Mouse (Mus musculus) gastrocnemius, adult 8-10 months (tissue): ENCODE results near the gene Tbc1d14. TPM values are rescaled to one million over a fixed set of nuclear protein-coding genes. Genes with fewer than 3 reads are reported as not detected.
A peak's percentile ranks its signal among the peaks of the same experiment; 100 is the strongest.

Source experiments
- DNase-seq, 2 experiments: peaks; one replicate each; pipeline ENCODE4 v3.0.0; 2022; ENCODE audit warnings: low spot score in 2 of 2
- total RNA-seq, 4 experiments: library from RNA; stranded (reverse); gene quantifications; 2 replicates each; pipeline ENCODE4 v1.2.4; 2022

The Tbc1d14 gene
- total RNA-seq, 4 experiments from 2014 or later, result 13.9 to 15.2 (median 15.1) TPM

- no peak for DNase-seq
Observed at GRCm38 (mm10) chr5:36556289-36556688, 36.8 kb downstream of the Tbc1d14 start.

DNA sequence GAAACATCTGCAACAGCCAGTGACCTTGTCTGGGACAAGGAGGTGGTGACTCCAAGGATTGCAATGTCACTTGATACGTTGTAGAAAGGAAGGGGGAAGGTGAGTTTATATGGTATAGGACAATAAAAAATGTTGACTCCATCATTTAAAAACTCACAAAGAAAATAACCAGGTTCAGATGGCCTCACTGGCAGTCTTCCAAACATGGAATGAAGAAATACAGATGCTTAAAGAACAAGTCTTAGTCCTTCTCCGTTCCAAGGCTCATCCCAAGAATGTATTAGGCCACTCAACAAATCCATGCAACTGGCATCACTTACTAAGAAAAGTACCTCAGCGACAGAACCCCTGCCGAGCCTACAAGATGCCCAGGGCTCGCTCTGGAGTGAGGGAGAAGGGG, 38.6 kb downstream of the Tbc1d14 start:
- DNase-seq, result no peak

DNA sequence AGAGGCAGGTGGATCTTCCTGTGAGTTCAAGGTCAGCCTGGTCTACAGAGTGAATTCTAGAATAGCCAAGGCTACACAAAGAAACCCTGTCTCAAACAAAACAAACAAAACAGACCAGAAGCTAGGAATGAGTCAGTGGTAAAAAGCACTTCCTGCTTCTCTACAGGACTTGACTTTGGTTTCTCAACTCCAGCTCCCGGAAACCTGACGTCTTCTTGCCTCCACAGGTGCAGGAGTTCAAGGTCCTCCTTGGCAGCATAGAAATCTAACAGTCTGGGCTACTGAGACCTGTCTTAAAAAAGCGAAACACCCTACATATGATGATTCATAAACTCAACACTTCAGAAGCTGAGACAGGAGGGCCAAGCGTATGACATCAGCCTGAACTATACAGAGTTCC, 39.2 kb downstream of the Tbc1d14 start:
- DNase-seq, result no peak

- no peak for DNase-seq
Observed at GRCm38 (mm10) chr5:36553056-36553606, 39.9 kb downstream of the Tbc1d14 start.

DNA sequence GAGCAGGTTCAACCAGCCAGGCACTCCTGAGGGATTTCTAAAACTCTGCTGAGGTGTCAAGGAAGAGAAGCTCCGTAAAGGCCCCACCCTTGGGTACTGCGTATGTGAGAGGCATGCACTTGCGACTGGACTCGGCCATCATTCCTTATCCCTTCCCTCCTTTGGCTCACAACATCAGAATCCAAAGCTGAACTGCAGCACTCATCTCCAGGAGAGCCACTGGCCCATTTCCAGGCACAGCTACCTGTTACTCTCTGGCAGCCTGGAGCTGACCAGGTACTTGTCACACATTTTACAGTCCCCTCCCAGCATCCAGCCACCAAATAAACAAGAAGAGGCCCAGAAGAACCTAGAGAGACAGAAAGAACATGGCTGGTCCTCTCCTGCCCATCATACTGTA, 40.7 kb downstream of the Tbc1d14 start:
- DNase-seq, result no peak

- DNase-seq, result no peak
Observed at GRCm38 (mm10) chr5:36549243-36549642, 43.8 kb downstream of the Tbc1d14 start.

- no peak for DNase-seq
Observed at GRCm38 (mm10) chr5:36544765-36545164, 48.3 kb downstream of the Tbc1d14 start.

GRCm38 (mm10) chr5:36540928-36541327, 52.1 kb downstream of the Tbc1d14 start:
- no peak for DNase-seq

GRCm38 (mm10) chr5:36538576-36539187, 54.4 kb downstream of the Tbc1d14 start:
- DNase-seq, result peak in 1 of 2 experiments; percentile 26

GRCm38 (mm10) chr5:36536424-36536823, 56.7 kb downstream of the Tbc1d14 start:
- DNase-seq, result no peak

- DNase-seq, result no peak
Observed at GRCm38 (mm10) chr5:36535438-36536176, 57.5 kb downstream of the Tbc1d14 start.

DNA sequence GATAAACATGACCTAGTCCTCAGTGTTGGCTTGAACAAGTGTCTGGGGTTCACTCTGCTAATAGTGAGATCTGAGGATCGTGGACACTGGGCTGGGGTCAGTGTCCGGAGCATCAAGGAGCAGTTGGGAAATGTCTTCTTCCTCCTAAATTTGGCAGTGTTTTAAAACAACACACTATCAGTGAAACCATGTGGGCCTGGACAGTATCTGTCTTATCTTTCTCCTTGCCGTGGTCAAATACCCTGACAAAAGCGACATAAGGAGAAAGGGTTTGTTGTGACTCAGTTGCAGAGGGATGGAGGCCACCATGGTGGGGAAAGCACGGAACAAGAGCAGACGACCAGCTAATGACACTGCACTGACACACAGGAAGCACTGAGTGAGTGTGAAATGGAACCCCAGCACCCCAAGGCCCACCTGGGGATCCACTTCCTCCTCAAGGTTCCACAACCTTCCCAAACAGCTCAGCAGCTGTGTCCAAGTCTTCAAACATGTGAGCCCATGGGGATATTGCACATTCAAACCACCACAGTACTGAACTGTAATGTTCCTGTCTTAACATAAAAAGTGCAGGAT, 58.5 kb downstream of the Tbc1d14 start:
- DNase-seq, result no peak

GRCm38 (mm10) chr5:36530129-36530751, 62.8 kb downstream of the Tbc1d14 start:
- DNase-seq, result peak; percentile 92 to 93

GRCm38 (mm10) chr5:36529698-36530097, 63.4 kb downstream of the Tbc1d14 start:
- no peak for DNase-seq

GRCm38 (mm10) chr5:36526921-36527320, 66.2 kb downstream of the Tbc1d14 start:
- no peak for DNase-seq

DNA sequence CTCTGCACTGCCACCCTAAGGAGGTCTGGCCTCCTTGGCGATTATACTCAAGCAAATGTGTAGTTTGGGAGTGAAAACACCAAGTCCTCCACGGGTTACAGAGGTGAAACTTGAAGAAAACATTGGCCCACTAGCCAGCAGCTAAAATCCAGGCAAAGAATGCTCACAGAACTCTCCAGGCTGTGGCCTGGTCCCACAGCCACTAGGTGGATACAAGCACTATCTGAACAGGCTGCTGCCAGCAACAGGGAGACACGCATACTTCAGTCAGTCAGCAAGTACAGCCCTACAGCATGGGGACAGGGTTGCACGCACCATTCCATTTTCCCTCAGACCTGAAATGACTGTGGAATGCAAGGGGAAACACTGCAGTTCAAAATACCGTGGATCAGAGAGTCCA, 66.8 kb downstream of the Tbc1d14 start:
- DNase-seq, result no peak

DNA sequence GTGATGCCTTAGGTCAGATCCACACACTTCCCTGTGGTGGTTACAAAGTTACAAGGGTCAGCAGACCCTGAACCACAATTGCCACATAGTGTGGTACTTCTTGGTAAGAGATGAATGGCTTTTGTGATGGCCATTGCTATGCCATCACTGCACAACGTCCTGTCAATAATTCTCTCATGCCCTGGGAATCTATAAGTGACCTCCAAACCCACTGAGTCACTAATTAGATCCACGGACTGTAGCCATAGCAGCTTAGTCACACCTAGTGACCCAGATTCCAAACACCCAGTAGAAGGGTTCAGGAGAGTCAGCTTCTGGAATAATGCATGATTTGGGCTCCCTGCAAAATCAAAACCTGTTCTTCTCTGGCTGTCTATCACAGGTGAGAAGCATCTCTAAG, 67.9 kb downstream of the Tbc1d14 start:
- no peak for DNase-seq

DNA sequence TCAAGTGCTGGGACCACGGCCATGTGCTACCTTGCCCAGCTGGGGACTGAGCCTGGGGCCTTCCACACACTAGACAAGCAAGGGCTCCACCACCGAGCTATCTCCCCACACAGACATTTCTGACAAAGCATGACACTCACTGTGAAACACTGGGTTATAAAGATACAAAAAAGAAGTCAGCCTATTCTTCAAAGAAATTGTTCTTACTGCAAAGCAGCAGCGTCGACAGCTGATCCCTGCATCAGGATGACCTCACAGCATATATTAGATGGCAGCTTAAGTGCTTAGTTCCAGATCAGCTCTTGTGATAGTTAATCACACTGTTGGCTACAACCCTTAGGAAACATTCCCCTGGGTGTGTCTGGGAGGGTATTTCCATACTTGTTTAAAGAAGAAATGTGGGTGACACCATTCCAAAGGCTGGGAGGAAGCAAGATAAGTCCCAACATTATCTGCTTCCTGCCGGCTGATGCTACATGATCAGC, 69.8 kb downstream of the Tbc1d14 start:
- DNase-seq, result no peak

- no peak for DNase-seq
Observed at GRCm38 (mm10) chr5:36522782-36523181, 70.3 kb downstream of the Tbc1d14 start.

- no peak for DNase-seq
Observed at GRCm38 (mm10) chr5:36519751-36520150, 73.3 kb downstream of the Tbc1d14 start.

DNA sequence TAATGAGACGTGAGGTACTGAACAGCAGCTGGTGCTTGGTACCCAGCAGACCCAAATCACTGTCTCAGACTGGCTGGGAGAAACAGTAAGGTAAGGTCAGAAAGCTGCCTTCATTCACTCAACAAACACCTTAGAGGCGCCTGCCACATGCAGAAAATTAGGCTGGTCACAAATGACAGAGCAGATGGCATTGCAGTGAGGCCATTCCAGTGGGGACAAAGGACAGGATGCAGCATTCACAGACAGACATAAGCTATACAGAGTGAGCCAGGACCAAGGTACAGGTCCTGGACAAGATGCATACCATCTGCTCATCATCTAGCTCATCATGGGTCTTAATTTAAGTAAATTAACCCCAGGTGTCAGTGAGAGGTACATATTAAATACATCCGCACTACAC, 75.5 kb downstream of the Tbc1d14 start:
- no peak for DNase-seq

- DNase-seq, result no peak
Observed at GRCm38 (mm10) chr5:36515558-36515957, 77.5 kb downstream of the Tbc1d14 start.
